Mouse (Mus musculus) hindbrain, embryonic 13.5 days (tissue): ENCODE measurements around the gene Tmem132b. TPM values are rescaled to one million over a fixed set of nuclear protein-coding genes. Genes with fewer than 3 reads are reported as not detected.

ENCODE experiments used
- ATAC-seq: fragments of 200-750 bp; cut with Nextera tagmentation; 2 replicates; pipeline ENCODE4 v1.8.0; 2017; ENCODE audit warnings: moderate TSS enrichment; ENCODE audit not compliant: low FRiP score
- H3K27ac ChIP-seq: fragments of 300-500 bp; sonication (generic); 2 replicates; pipeline ENCODE4 v1.5.1; 2015; ENCODE audit warnings: inconsistent platforms, mild to moderate bottlenecking, moderate library complexity
- H3K27me3 ChIP-seq: fragments of 300-500 bp; sonication (generic); 2 replicates; pipeline ENCODE4 v1.6.1; 2015; ENCODE audit warnings: mild to moderate bottlenecking, inconsistent platforms
- H3K36me3 ChIP-seq: fragments of 300-500 bp; sonication (generic); 2 replicates; pipeline ENCODE4 v1.6.1; 2015; ENCODE audit warnings: mild to moderate bottlenecking, inconsistent platforms
- H3K4me1 ChIP-seq: fragments of 300-500 bp; sonication (generic); replicated peaks from 2 replicates; pipeline ENCODE4 v1.6.1; 2015; ENCODE audit warnings: inconsistent platforms
- H3K4me2 ChIP-seq: fragments of 300-500 bp; sonication (generic); 2 replicates; pipeline ENCODE4 v1.6.1; 2015; ENCODE audit warnings: inconsistent platforms, mild to moderate bottlenecking, moderate library complexity
- H3K4me3 ChIP-seq: fragments of 300-500 bp; sonication (generic); 2 replicates; pipeline ENCODE4 v1.5.1; 2015; ENCODE audit warnings: mild to moderate bottlenecking, inconsistent platforms
- H3K9ac ChIP-seq: fragments of 300-500 bp; sonication (generic); 2 replicates; pipeline ENCODE4 v1.6.1; 2015; ENCODE audit warnings: mild to moderate bottlenecking, inconsistent platforms
- H3K9me3 ChIP-seq: fragments of 300-500 bp; sonication (generic); 2 replicates; pipeline ENCODE4 v1.6.1; 2016; ENCODE audit warnings: inconsistent platforms
- WGBS: fragments of 180-500 bp; shearing (Covaris S2); methylation state at CpG from one replicate; pipeline ENCODE4 v1.1.7; 2015; 5-methylcytosine and 5-hydroxymethylcytosine counted together
- polyA plus RNA-seq: library from polyadenylated mRNA; unstranded; fragments of >200 nt; fragmentation: Nextera tagmentation; extraction: Ambion mirVana; gene quantifications from 2 replicates; pipeline ENCODE4 v1.2.1, GENCODE M21; 2015

Tmem132b gene
- polyA plus RNA-seq, 1 experiment from 2014 or later, result 3.0 TPM

DNA sequence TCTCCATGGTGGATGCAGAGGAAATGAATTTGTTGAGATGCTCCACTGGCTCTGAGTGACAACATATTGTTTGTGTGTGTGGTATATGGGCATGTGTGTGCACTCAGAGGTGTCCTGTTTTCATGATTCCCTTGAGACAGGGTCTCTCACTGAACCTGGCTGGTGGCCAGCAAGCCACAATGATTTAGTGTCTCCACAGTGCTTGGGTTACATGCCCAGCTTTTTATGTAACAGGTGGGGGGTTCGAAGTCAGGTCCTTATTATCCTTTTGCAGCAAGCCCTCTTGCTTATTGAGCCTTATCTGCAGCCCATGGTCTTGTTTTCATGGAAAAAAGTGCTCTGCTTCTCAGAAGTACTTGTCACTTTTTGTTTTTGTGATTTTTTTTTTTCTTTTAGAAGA lies 109.4 kb downstream of the Tmem132b start:
- no peaks in the 10 kb centered on the region for H3K36me3 ChIP-seq
- WGBS, result 88% methylated on average over 1 of the region's 1 CpGs
- H3K9me3 ChIP-seq, result 0 out of 2 replicates have a peak, but pooled peaks cover 4% of the 10 kb centered on the region
- no peak for ATAC-seq
- no peak overlapping the region for H3K27ac ChIP-seq
- no peak overlapping the region for H3K9ac ChIP-seq
- no peaks in the 10 kb centered on the region for H3K27me3 ChIP-seq
- H3K4me3 ChIP-seq, result no peak overlapping the region
- peaks cover 8% of the 10 kb centered on the region for H3K4me1 ChIP-seq
- H3K4me2 ChIP-seq, result no peak overlapping the region

DNA sequence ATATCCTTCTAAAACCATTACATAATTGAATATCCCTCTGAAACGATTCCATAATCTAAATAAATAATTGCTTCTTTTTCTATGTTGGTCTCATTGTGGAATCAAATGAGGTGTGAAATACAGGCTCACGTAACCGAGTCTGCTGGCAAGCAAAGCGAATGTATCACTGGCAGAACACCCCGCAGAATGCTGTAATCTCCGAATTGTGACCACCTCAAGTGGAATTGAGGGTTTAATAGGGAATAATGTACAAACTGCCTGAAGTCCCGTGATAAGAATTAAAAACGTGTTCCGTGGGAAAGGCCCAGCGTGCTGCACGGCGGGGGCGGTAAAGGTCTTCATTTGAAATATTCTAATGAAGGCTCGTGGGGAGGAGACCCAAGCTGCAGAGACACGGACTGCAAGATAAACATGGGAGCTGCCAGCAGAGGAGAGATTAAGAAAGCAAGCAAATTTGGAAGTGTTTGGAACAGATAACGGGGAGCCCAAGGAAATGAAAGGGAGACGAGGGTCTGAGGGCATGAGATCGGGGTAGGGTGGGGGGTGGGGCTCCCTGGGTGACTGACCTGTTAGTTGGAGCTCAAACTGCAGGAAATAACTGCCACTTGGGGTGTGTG lies 110.1 kb downstream of the Tmem132b start:
- peak overlapping the region; percentile 25; the same call in 1 of the 2 replicates for H3K4me2 ChIP-seq
- H3K36me3 ChIP-seq, result no peaks in the 10 kb centered on the region
- H3K9ac ChIP-seq, result no peak overlapping the region
- H3K4me1 ChIP-seq, result peaks cover 8% of the 10 kb centered on the region
- H3K27me3 ChIP-seq, result no peaks in the 10 kb centered on the region
- 47% methylated on average over 18 of the region's 18 CpGs for WGBS
- peak overlapping the region; percentile 70 for H3K27ac ChIP-seq
- no peak for ATAC-seq
- no peak overlapping the region for H3K4me3 ChIP-seq
- H3K9me3 ChIP-seq, result 0 out of 2 replicates have a peak, but pooled peaks cover 4% of the 10 kb centered on the region

DNA sequence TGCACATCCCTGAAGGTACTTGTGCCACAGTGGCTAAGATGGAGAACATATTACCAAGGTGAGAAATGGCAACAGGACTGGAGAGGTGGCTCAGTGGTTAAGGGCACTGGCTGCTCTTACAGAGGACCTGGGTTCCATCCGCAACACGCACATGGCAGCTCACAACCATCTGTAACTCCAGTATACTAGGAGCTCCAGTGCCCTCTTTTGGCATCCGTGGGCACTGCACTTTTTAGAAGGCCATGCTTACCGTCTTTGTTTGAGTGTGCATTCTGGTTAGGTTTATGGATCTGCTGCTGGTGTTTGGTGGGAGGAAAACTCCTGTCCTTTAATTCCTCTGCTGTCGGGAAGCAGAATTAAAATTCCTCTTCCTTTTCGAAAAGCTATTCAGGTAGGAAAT lies 116.7 kb downstream of the Tmem132b start:
- Histone ChIP-seq H3K27ac (no peak overlapping the region), H3K4me2 (no peak overlapping the region), H3K9ac (no peak overlapping the region), H3K36me3 (no peaks in the 10 kb centered on the region), H3K27me3 (no peaks in the 10 kb centered on the region), H3K4me3 (no peak overlapping the region), H3K9me3 (0 out of 2 replicates have a peak, but pooled peaks cover 4% of the 10 kb centered on the region), H3K4me1 (0 out of 2 replicates have a peak, but pooled peaks cover 5% of the 10 kb centered on the region)
- no peak for ATAC-seq
- 82% methylated on average over 6 of the region's 6 CpGs for WGBS

DNA sequence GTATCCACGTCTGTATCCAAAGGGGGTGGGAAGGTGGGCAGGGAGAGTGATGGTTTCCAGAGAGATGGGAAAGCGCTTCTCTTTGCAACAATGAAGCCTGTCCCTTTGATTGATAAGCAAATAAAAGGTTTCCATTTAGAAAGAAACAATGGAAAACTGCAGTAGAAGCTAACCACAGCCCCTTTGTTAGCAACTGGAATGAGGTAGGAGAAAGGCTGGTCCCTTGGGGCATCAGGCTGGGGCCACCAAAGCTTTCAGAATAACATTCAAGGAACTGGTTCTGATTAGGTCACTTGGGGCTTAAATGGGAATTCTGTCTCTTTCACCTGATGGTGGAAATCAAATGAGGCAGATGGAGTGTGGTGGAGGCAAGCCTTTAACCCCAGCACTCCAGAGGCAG lies 118.4 kb downstream of the Tmem132b start:
- no peak overlapping the region for H3K4me2 ChIP-seq
- H3K9ac ChIP-seq, result no peak overlapping the region
- H3K4me1 ChIP-seq, result 0 out of 2 replicates have a peak, but pooled peaks cover 5% of the 10 kb centered on the region
- H3K36me3 ChIP-seq, result no peaks in the 10 kb centered on the region
- 0 out of 2 replicates have a peak, but pooled peaks cover 2% of the 10 kb centered on the region for H3K9me3 ChIP-seq
- 17% methylated on average over 2 of the region's 2 CpGs for WGBS
- no peak overlapping the region for H3K4me3 ChIP-seq
- H3K27ac ChIP-seq, result no peak overlapping the region
- ATAC-seq, result no peak
- H3K27me3 ChIP-seq, result no peaks in the 10 kb centered on the region

DNA sequence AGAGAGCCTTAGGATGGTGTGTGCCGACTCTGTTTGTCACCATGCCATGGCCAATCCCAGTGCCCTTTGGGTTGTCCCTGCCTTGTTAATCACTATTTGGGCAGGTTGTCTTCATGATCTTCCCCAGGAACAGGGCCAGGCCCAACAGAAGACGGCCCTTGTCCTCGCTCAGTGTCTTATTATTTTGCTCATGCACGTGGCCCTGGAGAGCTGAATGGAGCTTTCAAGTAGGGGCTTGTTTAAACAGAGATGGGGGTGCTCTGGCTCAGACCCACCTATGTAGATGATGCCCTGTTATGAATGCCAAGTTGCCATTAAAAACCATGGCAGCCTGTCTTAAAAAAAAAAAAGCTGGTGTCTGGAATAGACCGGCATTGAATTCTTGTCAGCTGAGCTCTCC lies 126.5 kb downstream of the Tmem132b start:
- 65% methylated on average over 5 of the region's 5 CpGs for WGBS
- Histone ChIP-seq H3K27ac (no peak overlapping the region), H3K9me3 (no peaks in the 10 kb centered on the region), H3K9ac (no peak overlapping the region), H3K4me3 (no peak overlapping the region), H3K4me1 (peaks cover 15% of the 10 kb centered on the region), H3K4me2 (no peak overlapping the region), H3K27me3 (no peaks in the 10 kb centered on the region), H3K36me3 (no peaks in the 10 kb centered on the region)
- no peak for ATAC-seq

DNA sequence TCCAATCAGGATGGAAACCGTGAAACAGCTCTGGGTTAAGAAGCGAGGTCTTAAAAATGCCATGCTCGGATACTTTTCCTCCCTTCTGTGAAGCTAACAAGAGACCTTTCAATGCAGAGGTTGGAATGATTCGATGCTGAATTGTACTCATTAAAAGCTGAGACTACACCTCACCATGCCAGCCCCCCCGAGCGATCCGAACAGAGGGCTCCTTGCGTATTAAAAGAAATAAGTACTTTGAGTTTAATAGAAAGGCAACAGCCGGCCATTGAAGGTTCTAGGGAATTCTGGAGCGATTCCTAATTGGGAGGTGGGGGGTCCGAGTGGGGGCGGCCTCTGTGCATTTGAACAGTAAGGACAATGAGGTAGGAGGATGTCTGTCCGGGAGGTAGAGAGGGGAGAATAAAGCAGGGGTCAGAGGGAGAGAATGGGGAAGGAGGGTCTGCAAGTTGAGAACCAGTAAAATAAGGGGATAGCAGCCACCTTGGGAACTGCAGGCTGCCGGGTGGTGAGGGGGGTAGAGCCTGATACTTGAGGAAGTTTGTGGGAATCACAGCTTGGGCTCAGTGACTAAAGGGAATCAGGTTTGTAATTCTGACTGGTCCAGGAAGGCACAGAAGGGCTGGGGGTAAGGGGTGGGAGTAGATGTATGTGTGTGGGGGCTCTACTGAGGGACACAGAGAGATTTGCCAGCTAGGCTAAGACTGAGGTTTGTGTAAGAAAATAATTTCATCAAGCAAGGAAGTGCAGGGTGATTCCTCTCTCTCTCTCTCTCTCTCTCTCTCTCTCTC lies 127.6 kb downstream of the Tmem132b start:
- WGBS, result 25% methylated on average over 14 of the region's 14 CpGs
- H3K4me3 ChIP-seq, result no peak overlapping the region
- no peak for ATAC-seq
- H3K27me3 ChIP-seq, result no peaks in the 10 kb centered on the region
- no peak overlapping the region; the same call in 1 of the 2 replicates for H3K27ac ChIP-seq
- peaks cover 15% of the 10 kb centered on the region for H3K4me1 ChIP-seq
- H3K36me3 ChIP-seq, result no peaks in the 10 kb centered on the region
- no peaks in the 10 kb centered on the region for H3K9me3 ChIP-seq
- H3K4me2 ChIP-seq, result no peak overlapping the region
- H3K9ac ChIP-seq, result no peak overlapping the region

DNA sequence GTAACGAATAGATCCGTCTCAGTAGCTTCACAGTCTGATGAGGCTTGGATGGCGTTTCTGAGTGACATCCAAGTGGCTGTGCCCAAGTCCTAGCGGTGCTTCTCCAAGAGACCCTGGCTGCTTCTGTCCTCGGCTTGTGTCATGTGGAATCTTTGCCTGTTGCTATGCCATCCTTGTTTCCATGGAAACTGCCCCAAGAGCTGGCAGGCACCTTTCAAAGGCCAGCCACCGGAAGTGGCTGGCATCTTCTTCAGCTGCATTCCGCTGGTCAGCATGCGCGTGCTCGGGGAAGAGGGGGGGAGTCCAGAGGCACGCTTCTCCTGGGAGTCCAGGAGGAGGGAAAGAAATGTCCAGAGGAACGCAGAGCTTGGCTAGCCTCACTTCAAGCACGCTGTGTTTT lies 144.0 kb downstream of the Tmem132b start:
- peak; percentile 83 for ATAC-seq
- H3K36me3 ChIP-seq, result no peaks in the 10 kb centered on the region
- no peaks in the 10 kb centered on the region for H3K27me3 ChIP-seq
- peaks cover 23% of the 10 kb centered on the region for H3K4me1 ChIP-seq
- WGBS, result 15% methylated on average over 13 of the region's 13 CpGs
- H3K9ac ChIP-seq, result peak overlapping the region; percentile 51; the same call in 1 of the 2 replicates
- no peak overlapping the region for H3K4me3 ChIP-seq
- peak overlapping the region; percentile 40; the same call in 1 of the 2 replicates for H3K27ac ChIP-seq
- H3K4me2 ChIP-seq, result peak overlapping the region; percentile 43
- H3K9me3 ChIP-seq, result no peaks in the 10 kb centered on the region

DNA sequence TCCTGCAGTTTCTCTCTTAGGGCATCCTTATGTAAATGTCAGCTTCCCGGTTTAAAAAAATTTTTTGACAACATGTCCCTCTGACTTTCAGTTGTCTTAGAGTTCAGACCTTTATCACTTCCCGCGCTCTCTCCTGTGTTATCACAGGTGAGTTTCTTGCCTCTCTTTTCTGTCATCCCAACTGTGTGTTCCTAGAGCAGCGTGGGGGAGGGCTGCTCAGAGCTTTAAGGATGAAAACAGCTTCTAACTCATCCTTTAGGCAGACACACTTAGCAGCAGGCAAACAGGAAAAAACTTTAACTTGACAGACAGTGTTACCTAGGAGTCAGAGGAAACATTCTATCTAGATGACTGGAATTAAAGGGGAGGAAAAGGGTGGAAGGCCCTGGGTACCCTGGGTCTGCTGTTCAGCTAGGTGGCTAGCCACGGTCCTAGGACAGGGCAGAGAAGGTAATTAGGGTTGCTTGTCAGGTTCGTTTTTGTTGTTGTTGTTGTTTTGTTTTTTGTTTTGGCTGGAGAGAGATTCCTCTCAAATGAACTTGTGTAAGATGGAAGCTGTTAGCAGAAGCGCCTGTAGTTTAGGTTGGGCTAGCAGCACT lies 144.6 kb downstream of the Tmem132b start:
- Histone ChIP-seq H3K9ac (peak overlapping the region; percentile 51; the same call in 1 of the 2 replicates), H3K4me1 (peaks cover 23% of the 10 kb centered on the region), H3K36me3 (no peaks in the 10 kb centered on the region), H3K27me3 (no peaks in the 10 kb centered on the region), H3K27ac (0 out of 2 replicates have a peak overlapping the region, but pooled peaks have one; percentile 40), H3K4me2 (peak overlapping the region; percentile 43), H3K9me3 (no peaks in the 10 kb centered on the region), H3K4me3 (no peak overlapping the region)
- ATAC-seq, result no peak
- WGBS, result 65% methylated on average over 7 of the region's 7 CpGs

DNA sequence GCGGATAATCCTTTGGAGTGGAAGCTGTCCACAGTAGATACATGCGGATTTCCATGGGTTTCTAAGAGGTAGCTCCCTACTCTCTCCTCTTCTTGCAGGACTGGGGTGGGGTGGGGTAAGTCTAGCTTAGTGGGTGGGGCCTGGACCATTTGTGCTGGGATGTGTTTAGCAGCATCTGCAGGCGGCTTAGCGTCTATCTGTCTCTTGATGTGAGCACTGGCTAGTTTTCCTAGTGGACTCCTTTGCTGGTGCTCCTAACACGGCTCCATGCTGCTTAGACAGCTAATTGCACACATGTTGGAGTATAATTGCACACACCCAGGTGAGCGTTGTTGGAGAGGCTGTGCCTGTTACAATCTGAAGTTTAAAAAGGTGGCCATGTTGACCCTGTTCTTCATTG lies 149.3 kb downstream of the Tmem132b start:
- no peak overlapping the region for H3K4me2 ChIP-seq
- ATAC-seq, result no peak
- no peaks in the 10 kb centered on the region for H3K36me3 ChIP-seq
- no peak overlapping the region for H3K9ac ChIP-seq
- no peaks in the 10 kb centered on the region for H3K9me3 ChIP-seq
- H3K4me1 ChIP-seq, result peaks cover 9% of the 10 kb centered on the region
- no peak overlapping the region for H3K4me3 ChIP-seq
- 89% methylated on average over 6 of the region's 6 CpGs for WGBS
- H3K27ac ChIP-seq, result no peak overlapping the region
- H3K27me3 ChIP-seq, result no peaks in the 10 kb centered on the region

DNA sequence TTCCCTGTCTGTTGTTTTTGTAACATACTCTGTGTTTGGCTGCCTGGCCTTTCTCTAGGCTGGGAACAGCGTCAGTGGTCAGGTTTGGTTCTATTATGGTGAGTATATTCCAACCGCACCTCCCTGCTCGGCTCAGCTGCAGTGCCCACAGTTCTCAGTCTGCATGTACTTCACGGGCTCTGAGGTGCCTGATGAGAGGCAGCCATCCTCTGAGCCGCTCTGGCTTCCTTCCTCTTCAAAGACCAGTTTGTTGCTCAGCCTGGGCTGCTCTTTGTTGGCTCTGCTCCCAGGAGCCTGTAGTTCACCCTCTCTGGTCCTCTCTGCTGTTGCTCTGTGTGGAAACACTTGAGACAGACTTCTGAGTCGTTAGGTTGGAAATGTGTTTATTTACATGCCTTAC lies 151.9 kb downstream of the Tmem132b start:
- Histone ChIP-seq H3K4me2 (no peak overlapping the region), H3K9me3 (no peaks in the 10 kb centered on the region), H3K4me1 (peaks cover 5% of the 10 kb centered on the region), H3K27ac (no peak overlapping the region), H3K27me3 (no peaks in the 10 kb centered on the region), H3K36me3 (no peaks in the 10 kb centered on the region), H3K4me3 (no peak overlapping the region), H3K9ac (no peak overlapping the region)
- no peak for ATAC-seq
- 87% methylated on average over 6 of the region's 6 CpGs for WGBS

DNA sequence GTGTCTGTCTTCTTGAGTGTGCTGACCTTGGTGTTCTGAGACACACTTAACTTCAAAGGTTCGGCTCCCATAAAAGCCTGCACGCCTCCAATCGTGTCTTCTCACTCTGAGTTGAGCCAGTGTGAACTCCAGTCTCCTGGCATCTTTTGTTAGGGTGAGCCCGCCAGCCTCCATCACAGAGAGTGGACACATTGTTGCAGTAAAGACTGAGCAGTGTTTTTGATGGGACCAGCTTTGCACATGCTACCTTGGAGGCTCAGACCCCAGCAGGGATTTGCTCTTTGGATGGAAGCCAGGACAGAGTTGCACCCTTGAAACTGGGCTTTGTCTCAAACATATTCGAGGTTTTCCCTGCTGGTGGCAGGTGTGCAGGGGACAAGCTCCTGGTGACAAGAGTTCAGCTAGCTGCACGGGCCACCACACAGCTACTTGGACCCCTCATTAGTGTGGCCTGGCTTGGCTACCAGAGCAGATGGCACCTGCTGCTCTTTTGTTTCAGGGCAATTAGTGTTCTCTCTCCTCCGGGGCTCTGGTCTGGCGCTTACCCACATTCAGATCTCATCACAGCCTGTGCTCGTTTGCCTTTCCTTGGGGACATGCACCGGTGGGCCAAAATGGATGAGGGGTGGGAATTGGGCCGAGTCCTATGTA lies 154.2 kb downstream of the Tmem132b start:
- Histone ChIP-seq H3K4me3 (no peak overlapping the region), H3K27me3 (no peaks in the 10 kb centered on the region), H3K4me2 (no peak overlapping the region), H3K36me3 (no peaks in the 10 kb centered on the region), H3K27ac (no peak overlapping the region), H3K4me1 (peaks cover 5% of the 10 kb centered on the region), H3K9ac (no peak overlapping the region), H3K9me3 (no peaks in the 10 kb centered on the region)
- ATAC-seq, result no peak
- WGBS, result 48% methylated on average over 11 of the region's 11 CpGs

DNA sequence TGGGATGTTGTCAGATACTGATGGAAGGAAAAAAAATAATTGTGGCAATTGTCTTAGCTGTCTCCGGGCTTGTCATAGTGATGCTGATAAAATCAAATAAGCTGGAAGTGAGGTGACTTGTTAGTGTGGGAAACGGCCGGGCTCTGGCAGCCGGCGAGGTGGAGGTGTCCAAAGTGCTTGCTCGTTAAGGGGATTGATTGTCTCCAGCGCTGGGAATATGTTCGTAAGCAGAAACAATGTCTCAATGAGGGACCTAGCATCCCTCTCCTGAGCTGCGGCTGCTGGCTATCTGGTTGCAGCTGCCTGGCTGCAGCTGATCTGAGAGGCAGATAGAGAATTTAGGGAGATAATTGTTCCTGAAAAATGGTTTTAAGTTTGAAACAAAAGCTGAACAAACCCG lies 161.0 kb downstream of the Tmem132b start:
- Histone ChIP-seq H3K4me1 (peaks cover 9% of the 10 kb centered on the region; the same call in 1 of the 2 replicates), H3K27me3 (no peaks in the 10 kb centered on the region), H3K9me3 (no peaks in the 10 kb centered on the region), H3K27ac (peak overlapping the region; percentile 66; the same call in 1 of the 2 replicates), H3K36me3 (no peaks in the 10 kb centered on the region), H3K9ac (no peak overlapping the region), H3K4me2 (no peak overlapping the region), H3K4me3 (no peak overlapping the region)
- WGBS, result 44% methylated on average over 10 of the region's 10 CpGs
- ATAC-seq, result no peak
